Mouse (Mus musculus): ENCODE measurements at regions not wholly inside any gene's neighbourhood (a gene's known extent, or its start where the extent isn't known, plus 50 kb on each side); places are given as distances from the start of the nearest gene placed in this dataset.

DNA sequence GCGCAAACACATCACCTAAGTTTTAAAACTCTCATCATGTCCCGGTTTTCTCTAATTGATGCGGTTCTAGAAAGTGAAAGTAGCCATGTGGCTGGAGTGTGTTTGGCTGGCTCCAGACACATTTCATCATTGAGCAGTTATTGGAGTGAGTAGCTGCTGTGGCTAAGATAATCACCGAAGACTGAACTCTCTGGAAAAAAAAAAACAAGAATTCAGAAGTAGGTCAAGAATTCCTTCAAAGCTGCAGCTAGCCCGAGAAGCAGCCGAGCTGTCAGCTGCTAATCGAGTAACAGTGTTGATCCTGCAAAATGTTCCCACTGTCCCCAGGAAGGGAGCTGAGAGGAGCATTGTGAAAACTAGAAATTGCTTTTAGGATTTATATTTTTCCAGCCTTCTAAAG is 509.0 kb upstream of the Map3k7 start:
- Histone ChIP-seq H3K27me3 (ENCODE audit: control insufficient read depth, insufficient read depth, low read depth, low read length) (no peaks in the 10 kb centered on the region), H3K36me3 (ENCODE audit: control insufficient read depth, insufficient read depth, low read length) (no peaks in the 10 kb centered on the region), H3K9me3 (ENCODE audit: control insufficient read depth, low read length) (no peaks in the 10 kb centered on the region), H3K4me3 (ENCODE audit: low read length) (peak overlapping the region; percentile 25; the same call in 1 of the 2 replicates), H3K4me1 (replicated peaks; ENCODE audit: control insufficient read depth, insufficient read depth, low read length) (peaks cover 10% of the 10 kb centered on the region), H3K4me2 (ENCODE audit: low read depth, low read length) (peak overlapping the region; percentile 45), H3K27ac (ENCODE audit: low read length) (peak overlapping the region; percentile 61), H3K9ac (ENCODE audit: low read length) (no peak overlapping the region)
- peak; percentile 60; the same call in 1 of the 2 replicates for ATAC-seq (ENCODE audit: low read depth)
- 24% methylated on average over 7 of the region's 7 CpGs for WGBS

DNA sequence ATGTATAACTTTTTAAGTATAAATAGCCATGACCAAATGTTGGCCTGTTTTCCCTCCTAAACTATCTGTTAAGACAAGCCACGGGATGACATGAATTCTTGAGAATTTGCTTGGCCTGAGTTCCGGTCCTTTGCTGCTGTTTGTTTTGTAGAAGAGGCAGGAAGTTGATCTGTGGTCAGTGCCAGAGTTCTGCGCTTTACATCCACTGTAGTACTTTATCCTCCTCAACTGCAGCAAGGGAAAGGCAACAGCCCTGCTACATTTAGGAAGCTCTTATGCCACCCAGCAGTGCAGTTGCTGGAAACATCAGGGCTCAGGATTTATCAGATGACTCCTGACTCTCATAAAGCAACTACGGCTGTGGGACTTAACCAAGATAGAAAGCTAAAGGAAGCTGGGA is 508.4 kb upstream of the Map3k7 start:
- peaks cover 10% of the 10 kb centered on the region for H3K4me1 ChIP-seq (replicated peaks; ENCODE audit: control insufficient read depth, insufficient read depth, low read length)
- peak overlapping the region; percentile 79 for H3K27ac ChIP-seq (ENCODE audit: low read length)
- no peaks in the 10 kb centered on the region for H3K9me3 ChIP-seq (ENCODE audit: control insufficient read depth, low read length)
- no peak overlapping the region for H3K4me3 ChIP-seq (ENCODE audit: low read length)
- ATAC-seq (ENCODE audit: low read depth) = peak; percentile 82
- H3K27me3 ChIP-seq (ENCODE audit: control insufficient read depth, insufficient read depth, low read depth, low read length) = no peaks in the 10 kb centered on the region
- peak overlapping the region; percentile 34; the same call in 1 of the 2 replicates for H3K9ac ChIP-seq (ENCODE audit: low read length)
- WGBS = 7% methylated on average over 4 of the region's 4 CpGs
- H3K36me3 ChIP-seq (ENCODE audit: control insufficient read depth, insufficient read depth, low read length) = no peaks in the 10 kb centered on the region
- no peak overlapping the region; the same call in 1 of the 2 replicates for H3K4me2 ChIP-seq (ENCODE audit: low read depth, low read length)

DNA sequence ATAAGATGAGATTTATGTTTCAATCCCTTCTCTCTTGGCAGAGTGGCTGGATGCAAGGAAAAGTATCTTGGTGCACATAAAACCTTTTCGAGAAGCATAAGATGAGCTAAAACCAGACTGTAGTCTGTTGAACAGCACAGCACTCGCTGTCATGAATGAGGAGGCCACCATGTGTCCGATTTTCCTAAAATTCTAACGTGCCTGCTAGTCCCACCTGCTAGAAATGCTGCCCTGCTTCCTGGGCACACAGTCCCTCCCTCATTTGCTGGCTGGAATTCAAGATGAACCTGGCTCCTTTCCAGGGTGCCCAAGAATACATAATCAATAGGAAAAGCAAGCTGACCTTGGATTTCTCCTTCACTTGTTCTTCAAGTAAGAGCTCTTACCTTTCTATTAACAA is 501.4 kb upstream of the Map3k7 start:
- H3K9me3 ChIP-seq (ENCODE audit: control insufficient read depth, low read length) = no peaks in the 10 kb centered on the region
- H3K27me3 ChIP-seq (ENCODE audit: control insufficient read depth, insufficient read depth, low read depth, low read length) = no peaks in the 10 kb centered on the region
- no peak overlapping the region for H3K4me3 ChIP-seq (ENCODE audit: low read length)
- H3K27ac ChIP-seq (ENCODE audit: low read length) = no peak overlapping the region
- ATAC-seq (ENCODE audit: low read depth) = no peak
- H3K4me1 ChIP-seq (replicated peaks; ENCODE audit: control insufficient read depth, insufficient read depth, low read length) = no peaks in the 10 kb centered on the region
- 75% methylated on average over 4 of the region's 4 CpGs for WGBS
- H3K4me2 ChIP-seq (ENCODE audit: low read depth, low read length) = no peak overlapping the region
- no peaks in the 10 kb centered on the region for H3K36me3 ChIP-seq (ENCODE audit: control insufficient read depth, insufficient read depth, low read length)
- no peak overlapping the region for H3K9ac ChIP-seq (ENCODE audit: low read length)

GRCm38 (mm10) chr4:31463130-31463698 is 500.7 kb upstream of the Map3k7 start:
- H3K4me3 ChIP-seq (ENCODE audit: low read length) = no peak overlapping the region
- no peaks in the 10 kb centered on the region for H3K27me3 ChIP-seq (ENCODE audit: control insufficient read depth, insufficient read depth, low read depth, low read length)
- H3K4me1 ChIP-seq (replicated peaks; ENCODE audit: control insufficient read depth, insufficient read depth, low read length) = no peaks in the 10 kb centered on the region
- H3K9ac ChIP-seq (ENCODE audit: low read length) = no peak overlapping the region
- 65% methylated on average over 5 of the region's 5 CpGs for WGBS
- no peak overlapping the region for H3K4me2 ChIP-seq (ENCODE audit: low read depth, low read length)
- H3K9me3 ChIP-seq (ENCODE audit: control insufficient read depth, low read length) = no peaks in the 10 kb centered on the region
- no peak overlapping the region for H3K27ac ChIP-seq (ENCODE audit: low read length)
- H3K36me3 ChIP-seq (ENCODE audit: control insufficient read depth, insufficient read depth, low read length) = no peaks in the 10 kb centered on the region
- ATAC-seq (ENCODE audit: low read depth) = no peak

GRCm38 (mm10) chr4:31468306-31468705 is 495.6 kb upstream of the Map3k7 start:
- no peak overlapping the region for H3K27ac ChIP-seq (ENCODE audit: low read length)
- H3K9me3 ChIP-seq (ENCODE audit: control insufficient read depth, low read length) = no peaks in the 10 kb centered on the region
- peak; percentile 45; the same call in 1 of the 2 replicates for ATAC-seq (ENCODE audit: low read depth)
- no peak overlapping the region for H3K4me3 ChIP-seq (ENCODE audit: low read length)
- H3K4me1 ChIP-seq (replicated peaks; ENCODE audit: control insufficient read depth, insufficient read depth, low read length) = no peaks in the 10 kb centered on the region
- no peak overlapping the region for H3K4me2 ChIP-seq (ENCODE audit: low read depth, low read length)
- H3K36me3 ChIP-seq (ENCODE audit: control insufficient read depth, insufficient read depth, low read length) = no peaks in the 10 kb centered on the region
- WGBS = 69% methylated on average over 9 of the region's 9 CpGs
- H3K27me3 ChIP-seq (ENCODE audit: control insufficient read depth, insufficient read depth, low read depth, low read length) = no peaks in the 10 kb centered on the region
- no peak overlapping the region for H3K9ac ChIP-seq (ENCODE audit: low read length)

GRCm38 (mm10) chr4:31469803-31470202 is 494.1 kb upstream of the Map3k7 start:
- 30% methylated on average over 4 of the region's 4 CpGs for WGBS

DNA sequence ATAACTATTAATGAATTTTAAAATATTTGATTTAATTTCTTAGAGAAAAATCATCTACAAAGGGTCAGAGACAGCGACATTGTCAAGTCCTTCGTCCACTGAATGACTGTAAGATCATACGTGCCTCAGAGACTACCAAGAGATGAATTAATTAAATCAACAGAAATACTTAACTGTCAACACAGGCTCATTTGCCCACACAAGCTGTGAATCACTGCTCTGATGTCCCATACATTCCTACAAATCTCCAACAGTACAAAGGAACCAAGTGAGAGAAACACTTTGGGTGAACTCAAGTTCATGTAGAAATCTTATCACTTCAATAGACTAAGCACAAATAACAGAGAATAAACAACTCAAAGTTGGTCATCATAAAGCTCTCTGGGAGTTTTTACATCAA is 471.4 kb upstream of the Map3k7 start:
- Histone ChIP-seq H3K27ac (ENCODE audit: low read length) (no peak overlapping the region), H3K9me3 (ENCODE audit: control insufficient read depth, low read length) (no peaks in the 10 kb centered on the region), H3K27me3 (ENCODE audit: control insufficient read depth, insufficient read depth, low read depth, low read length) (no peaks in the 10 kb centered on the region), H3K4me3 (ENCODE audit: low read length) (no peak overlapping the region), H3K36me3 (ENCODE audit: control insufficient read depth, insufficient read depth, low read length) (no peaks in the 10 kb centered on the region), H3K4me1 (replicated peaks; ENCODE audit: control insufficient read depth, insufficient read depth, low read length) (no peaks in the 10 kb centered on the region), H3K4me2 (ENCODE audit: low read depth, low read length) (no peak overlapping the region), H3K9ac (ENCODE audit: low read length) (no peak overlapping the region)
- 84% methylated on average over 3 of the region's 3 CpGs for WGBS
- ATAC-seq (ENCODE audit: low read depth) = no peak

More at GRCm38 (mm10) chr4:31469803-31470202, 494.1 kb upstream of the Map3k7 start:
- H3K4me1 ChIP-seq (replicated peaks; ENCODE audit: control insufficient read depth, insufficient read depth, low read length) = no peaks in the 10 kb centered on the region
- H3K36me3 ChIP-seq (ENCODE audit: control insufficient read depth, insufficient read depth, low read length) = no peaks in the 10 kb centered on the region
- H3K4me3 ChIP-seq (ENCODE audit: low read length) = no peak overlapping the region
- H3K9me3 ChIP-seq (ENCODE audit: control insufficient read depth, low read length) = no peaks in the 10 kb centered on the region
- H3K9ac ChIP-seq (ENCODE audit: low read length) = no peak overlapping the region
- H3K4me2 ChIP-seq (ENCODE audit: low read depth, low read length) = no peak overlapping the region
- H3K27ac ChIP-seq (ENCODE audit: low read length) = no peak overlapping the region
- no peaks in the 10 kb centered on the region for H3K27me3 ChIP-seq (ENCODE audit: control insufficient read depth, insufficient read depth, low read depth, low read length)
- peak; percentile 71 for ATAC-seq (ENCODE audit: low read depth)

DNA sequence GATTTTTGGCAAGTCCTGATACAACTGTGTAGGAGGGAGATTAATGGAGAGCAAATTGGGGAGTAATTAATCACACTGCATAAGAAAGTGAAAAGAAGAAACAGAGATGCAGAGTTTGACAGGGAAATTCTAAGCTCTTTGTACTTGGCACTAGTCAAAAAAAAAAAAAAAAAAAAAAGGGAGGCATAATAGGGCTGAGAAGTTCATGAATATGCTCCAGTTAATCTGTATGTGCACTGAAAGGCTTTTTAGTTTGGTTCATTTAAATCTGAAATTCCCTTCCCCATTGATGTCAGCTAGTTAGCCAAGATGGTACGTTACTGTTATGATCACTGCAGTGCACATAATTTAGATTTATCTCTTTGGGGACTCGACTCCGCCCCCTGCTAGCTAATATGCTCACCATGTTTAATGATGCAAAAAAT is 470.8 kb upstream of the Map3k7 start:
- 63% methylated on average over 3 of the region's 3 CpGs for WGBS
- Histone ChIP-seq H3K4me3 (ENCODE audit: low read length) (no peak overlapping the region), H3K4me2 (ENCODE audit: low read depth, low read length) (no peak overlapping the region), H3K27me3 (ENCODE audit: control insufficient read depth, insufficient read depth, low read depth, low read length) (no peaks in the 10 kb centered on the region), H3K4me1 (replicated peaks; ENCODE audit: control insufficient read depth, insufficient read depth, low read length) (no peaks in the 10 kb centered on the region), H3K9me3 (ENCODE audit: control insufficient read depth, low read length) (no peaks in the 10 kb centered on the region), H3K36me3 (ENCODE audit: control insufficient read depth, insufficient read depth, low read length) (no peaks in the 10 kb centered on the region), H3K9ac (ENCODE audit: low read length) (no peak overlapping the region), H3K27ac (ENCODE audit: low read length) (no peak overlapping the region)
- ATAC-seq (ENCODE audit: low read depth) = no peak

DNA sequence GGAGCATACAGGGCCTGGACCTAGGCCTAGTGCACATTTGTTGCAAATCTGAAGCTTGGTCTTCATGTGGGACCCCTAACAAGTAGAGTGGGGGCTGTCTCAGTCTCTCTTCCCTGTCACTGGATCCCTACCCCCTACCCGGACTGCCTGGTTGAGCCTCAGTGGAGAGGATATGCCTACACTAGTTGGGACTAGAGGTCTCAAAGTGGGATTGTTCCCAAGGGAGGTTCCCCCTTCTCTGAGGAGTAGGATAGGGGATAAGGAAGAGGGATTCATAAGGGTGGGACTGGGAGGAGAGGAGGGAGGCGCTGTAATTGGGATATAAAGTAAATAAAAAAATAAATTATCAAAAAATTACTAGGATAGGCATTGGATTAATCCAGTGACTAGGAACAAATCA is 464.0 kb upstream of the Map3k7 start:
- H3K27ac ChIP-seq (ENCODE audit: low read length) = no peak overlapping the region
- no peaks in the 10 kb centered on the region for H3K4me1 ChIP-seq (replicated peaks; ENCODE audit: control insufficient read depth, insufficient read depth, low read length)
- WGBS = 81% methylated on average over 2 of the region's 2 CpGs
- H3K4me3 ChIP-seq (ENCODE audit: low read length) = no peak overlapping the region
- H3K9me3 ChIP-seq (ENCODE audit: control insufficient read depth, low read length) = no peaks in the 10 kb centered on the region
- no peak overlapping the region for H3K4me2 ChIP-seq (ENCODE audit: low read depth, low read length)
- H3K27me3 ChIP-seq (ENCODE audit: control insufficient read depth, insufficient read depth, low read depth, low read length) = no peaks in the 10 kb centered on the region
- H3K9ac ChIP-seq (ENCODE audit: low read length) = no peak overlapping the region
- ATAC-seq (ENCODE audit: low read depth) = no peak
- H3K36me3 ChIP-seq (ENCODE audit: control insufficient read depth, insufficient read depth, low read length) = no peaks in the 10 kb centered on the region

GRCm38 (mm10) chr4:31500432-31500831 is 463.5 kb upstream of the Map3k7 start:
- Histone ChIP-seq H3K9me3 (ENCODE audit: control insufficient read depth, low read length) (no peaks in the 10 kb centered on the region), H3K27ac (ENCODE audit: low read length) (no peak overlapping the region), H3K36me3 (ENCODE audit: control insufficient read depth, insufficient read depth, low read length) (no peaks in the 10 kb centered on the region), H3K9ac (ENCODE audit: low read length) (no peak overlapping the region), H3K4me3 (ENCODE audit: low read length) (no peak overlapping the region), H3K27me3 (ENCODE audit: control insufficient read depth, insufficient read depth, low read depth, low read length) (no peaks in the 10 kb centered on the region), H3K4me1 (replicated peaks; ENCODE audit: control insufficient read depth, insufficient read depth, low read length) (no peaks in the 10 kb centered on the region), H3K4me2 (ENCODE audit: low read depth, low read length) (no peak overlapping the region)
- no peak for ATAC-seq (ENCODE audit: low read depth)
- 79% methylated on average over 4 of the region's 4 CpGs for WGBS
